Mouse (Mus musculus) G1E (cell line): ENCODE data around the gene Lrch1.

Experiments used
- CTCF ChIP-seq: IDR thresholded peaks from 2 replicates; pipeline ENCODE4 v1.5.1; 2012; ENCODE audit warnings: low read depth, low read length, inconsistent platforms, mixed read lengths
- GATA1 ChIP-seq: IDR thresholded peaks from 2 replicates; pipeline ENCODE4 v1.6.1; 2012; ENCODE audit warnings: borderline replicate concordance, low read length, inconsistent platforms, mixed read lengths
- GATA2 ChIP-seq: IDR thresholded peaks from 2 replicates; pipeline ENCODE4 v1.6.1; 2012; ENCODE audit warnings: low read depth, low read length, inconsistent platforms, borderline replicate concordance
- POLR2AphosphoS5 ChIP-seq: IDR thresholded peaks from 2 replicates; pipeline ENCODE4 v1.6.1; 2012; ENCODE audit warnings: low read depth, low read length, inconsistent platforms; ENCODE audit not compliant: insufficient replicate concordance

- TF ChIP-seq CTCF (no peak), GATA2 (no peak), GATA1 (no peak), POLR2AphosphoS5 (no peak)
These were observed 11.0 kb downstream of the Lrch1 start for GRCm38 (mm10) chr14:74936557-74937261.
